Mouse (Mus musculus) kidney, embryonic 15.5 days (tissue): Measurements from ENCODE around the gene Rec114. TPM values are rescaled to one million over a fixed set of nuclear protein-coding genes. Genes with fewer than 3 reads are reported as not detected.

Experiments
- ATAC-seq: fragments of 200-750 bp; cut with Nextera tagmentation; replicated peaks from 2 replicates; pipeline ENCODE4 v1.8.0; 2017; ENCODE audit warnings: moderate TSS enrichment; ENCODE audit not compliant: low FRiP score
- H3K27ac ChIP-seq: fragments of 300-500 bp; sonication (generic); 2 replicates; pipeline ENCODE4 v1.5.1; 2015; ENCODE audit warnings: mild to moderate bottlenecking, inconsistent platforms
- H3K27me3 ChIP-seq: fragments of 300-500 bp; sonication (generic); 2 replicates; pipeline ENCODE4 v1.6.1; 2015; ENCODE audit warnings: inconsistent platforms
- H3K36me3 ChIP-seq: fragments of 300-500 bp; sonication (generic); 2 replicates; pipeline ENCODE4 v1.6.1; 2015; ENCODE audit warnings: inconsistent platforms
- H3K4me1 ChIP-seq: fragments of 300-500 bp; sonication (generic); 2 replicates; pipeline ENCODE4 v1.6.1; 2015; ENCODE audit warnings: inconsistent platforms
- H3K4me2 ChIP-seq: fragments of 300-500 bp; sonication (generic); 2 replicates; pipeline ENCODE4 v1.6.1; 2015; ENCODE audit warnings: moderate library complexity, mild to moderate bottlenecking, inconsistent platforms
- H3K4me3 ChIP-seq: fragments of 300-500 bp; sonication (generic); replicated peaks from 2 replicates; pipeline ENCODE4 v1.5.1; 2015; ENCODE audit warnings: mild to moderate bottlenecking, inconsistent platforms
- H3K9ac ChIP-seq: fragments of 300-500 bp; sonication (generic); 2 replicates; pipeline ENCODE4 v1.6.1; 2015; ENCODE audit warnings: mild to moderate bottlenecking, inconsistent platforms
- H3K9me3 ChIP-seq: fragments of 300-500 bp; sonication (generic); replicated peaks from 2 replicates; pipeline ENCODE4 v1.6.1; 2016; ENCODE audit warnings: inconsistent platforms
- WGBS: fragments of 180-500 bp; shearing (Covaris S2); methylation state at CpG from one replicate; pipeline ENCODE4 v1.1.7; 2015; ENCODE audit warnings: mixed read lengths; 5-methylcytosine and 5-hydroxymethylcytosine counted together
- polyA plus RNA-seq: library from polyadenylated mRNA; unstranded; fragments of >200 nt; fragmentation: Nextera tagmentation; extraction: Ambion mirVana; gene quantifications from 2 replicates; pipeline ENCODE4 v1.2.1, GENCODE M21; 2015

Rec114 gene
- polyA plus RNA-seq, 1 experiment from 2014 or later = 2.5 TPM

GRCm38 (mm10) chr9:58675371-58675770 is 68.4 kb downstream of the Rec114 start:
- H3K4me2 ChIP-seq = no peak overlapping the region
- no peak for ATAC-seq
- WGBS = 26% methylated on average over 6 of the region's 6 CpGs
- no peak overlapping the region for H3K4me3 ChIP-seq
- H3K27me3 ChIP-seq = no peaks in the 10 kb centered on the region
- 0 out of 2 replicates have a peak, but pooled peaks cover 3% of the 10 kb centered on the region for H3K9me3 ChIP-seq
- H3K36me3 ChIP-seq = no peaks in the 10 kb centered on the region
- no peak overlapping the region for H3K27ac ChIP-seq
- H3K4me1 ChIP-seq = 0 out of 2 replicates have a peak, but pooled peaks cover 12% of the 10 kb centered on the region
- no peak overlapping the region for H3K9ac ChIP-seq

- Histone ChIP-seq H3K27me3 (no peaks in the 10 kb centered on the region), H3K4me2 (no peak overlapping the region), H3K4me1 (0 out of 2 replicates have a peak, but pooled peaks cover 12% of the 10 kb centered on the region), H3K9me3 (0 out of 2 replicates have a peak, but pooled peaks cover 3% of the 10 kb centered on the region), H3K36me3 (no peaks in the 10 kb centered on the region), H3K27ac (no peak overlapping the region), H3K4me3 (no peak overlapping the region), H3K9ac (no peak overlapping the region)
- no peak for ATAC-seq
- 73% methylated on average over 11 of the region's 11 CpGs for WGBS
These were observed 69.0 kb downstream of the Rec114 start for GRCm38 (mm10) chr9:58674736-58675135.

- no peaks in the 10 kb centered on the region for H3K9me3 ChIP-seq
- no peak overlapping the region for H3K4me3 ChIP-seq
- no peaks in the 10 kb centered on the region for H3K36me3 ChIP-seq
- no peak overlapping the region for H3K4me2 ChIP-seq
- H3K27ac ChIP-seq = no peak overlapping the region
- no peak overlapping the region for H3K9ac ChIP-seq
- 31% methylated on average over 4 of the region's 4 CpGs for WGBS
- no peaks in the 10 kb centered on the region for H3K27me3 ChIP-seq
- H3K4me1 ChIP-seq = 0 out of 2 replicates have a peak, but pooled peaks cover 12% of the 10 kb centered on the region
- ATAC-seq = no peak
These were observed 71.3 kb downstream of the Rec114 start for GRCm38 (mm10) chr9:58672474-58672873.

GRCm38 (mm10) chr9:58669819-58670218 is 73.9 kb downstream of the Rec114 start:
- ATAC-seq = no peak
- no peak overlapping the region for H3K4me3 ChIP-seq
- no peak overlapping the region for H3K9ac ChIP-seq
- no peak overlapping the region for H3K4me2 ChIP-seq
- H3K9me3 ChIP-seq = no peaks in the 10 kb centered on the region
- 0 out of 2 replicates have a peak, but pooled peaks cover 13% of the 10 kb centered on the region for H3K4me1 ChIP-seq
- H3K36me3 ChIP-seq = peaks cover 6% of the 10 kb centered on the region; the same call in 1 of the 2 replicates
- WGBS = 92% methylated on average over 6 of the region's 6 CpGs
- no peak overlapping the region for H3K27ac ChIP-seq
- no peaks in the 10 kb centered on the region for H3K27me3 ChIP-seq

GRCm38 (mm10) chr9:58669071-58669470 is 74.7 kb downstream of the Rec114 start:
- Histone ChIP-seq H3K4me3 (no peak overlapping the region), H3K9ac (no peak overlapping the region), H3K27ac (no peak overlapping the region), H3K27me3 (no peaks in the 10 kb centered on the region), H3K9me3 (no peaks in the 10 kb centered on the region), H3K4me1 (0 out of 2 replicates have a peak, but pooled peaks cover 10% of the 10 kb centered on the region), H3K4me2 (no peak overlapping the region), H3K36me3 (peaks cover 11% of the 10 kb centered on the region; the same call in 1 of the 2 replicates)
- no peak for ATAC-seq
- 67% methylated on average over 3 of the region's 3 CpGs for WGBS

- Histone ChIP-seq H3K4me2 (no peak overlapping the region), H3K4me1 (0 out of 2 replicates have a peak, but pooled peaks cover 10% of the 10 kb centered on the region), H3K36me3 (peaks cover 12% of the 10 kb centered on the region; the same call in 1 of the 2 replicates), H3K4me3 (no peak overlapping the region), H3K9ac (no peak overlapping the region), H3K27me3 (no peaks in the 10 kb centered on the region), H3K9me3 (no peaks in the 10 kb centered on the region), H3K27ac (no peak overlapping the region)
- 91% methylated on average over 3 of the region's 3 CpGs for WGBS
- ATAC-seq = no peak
These were observed 75.6 kb downstream of the Rec114 start for GRCm38 (mm10) chr9:58668171-58668570.

- Histone ChIP-seq H3K4me3 (no peak overlapping the region), H3K9ac (no peak overlapping the region), H3K27me3 (no peaks in the 10 kb centered on the region), H3K9me3 (no peaks in the 10 kb centered on the region), H3K27ac (no peak overlapping the region), H3K4me1 (0 out of 2 replicates have a peak, but pooled peaks cover 4% of the 10 kb centered on the region), H3K36me3 (peaks cover 20% of the 10 kb centered on the region), H3K4me2 (no peak overlapping the region)
- WGBS = 36% methylated on average over 9 of the region's 9 CpGs
- no peak for ATAC-seq
These were observed 76.5 kb downstream of the Rec114 start for GRCm38 (mm10) chr9:58667244-58667643.

- no peak for ATAC-seq
- Histone ChIP-seq H3K27ac (no peak overlapping the region), H3K4me1 (0 out of 2 replicates have a peak, but pooled peaks cover 4% of the 10 kb centered on the region), H3K4me2 (no peak overlapping the region), H3K27me3 (no peaks in the 10 kb centered on the region), H3K4me3 (no peak overlapping the region), H3K9ac (no peak overlapping the region), H3K9me3 (no peaks in the 10 kb centered on the region), H3K36me3 (peaks cover 27% of the 10 kb centered on the region)
- 58% methylated on average over 9 of the region's 9 CpGs for WGBS
These were observed 77.6 kb downstream of the Rec114 start for GRCm38 (mm10) chr9:58666191-58666590.

- H3K4me2 ChIP-seq = no peak overlapping the region
- no peak overlapping the region for H3K9ac ChIP-seq
- peaks cover 32% of the 10 kb centered on the region for H3K36me3 ChIP-seq
- H3K4me1 ChIP-seq = 0 out of 2 replicates have a peak, but pooled peaks cover 4% of the 10 kb centered on the region
- no peak for ATAC-seq
- H3K9me3 ChIP-seq = no peaks in the 10 kb centered on the region
- no peak overlapping the region for H3K4me3 ChIP-seq
- WGBS = 83% methylated on average over 9 of the region's 9 CpGs
- H3K27ac ChIP-seq = no peak overlapping the region
- no peaks in the 10 kb centered on the region for H3K27me3 ChIP-seq
These were observed 78.3 kb downstream of the Rec114 start for GRCm38 (mm10) chr9:58665492-58665891.

- H3K27ac ChIP-seq = no peak overlapping the region
These were observed 81.0 kb downstream of the Rec114 start for GRCm38 (mm10) chr9:58662791-58663190.

GRCm38 (mm10) chr9:58662007-58662406 is 81.8 kb downstream of the Rec114 start:
- no peak for ATAC-seq
- WGBS = 85% methylated on average over 4 of the region's 4 CpGs
- no peaks in the 10 kb centered on the region for H3K9me3 ChIP-seq
- no peak overlapping the region for H3K9ac ChIP-seq
- no peaks in the 10 kb centered on the region for H3K27me3 ChIP-seq
- H3K27ac ChIP-seq = no peak overlapping the region
- H3K4me2 ChIP-seq = no peak overlapping the region
- peaks cover 63% of the 10 kb centered on the region for H3K36me3 ChIP-seq
- 0 out of 2 replicates have a peak, but pooled peaks cover under 1% of the 10 kb centered on the region for H3K4me1 ChIP-seq
- H3K4me3 ChIP-seq = no peak overlapping the region

More at GRCm38 (mm10) chr9:58662791-58663190, 81.0 kb downstream of the Rec114 start:
- Histone ChIP-seq H3K4me2 (no peak overlapping the region), H3K4me1 (0 out of 2 replicates have a peak, but pooled peaks cover 4% of the 10 kb centered on the region), H3K4me3 (no peak overlapping the region), H3K36me3 (peaks cover 55% of the 10 kb centered on the region), H3K9ac (no peak overlapping the region), H3K9me3 (no peaks in the 10 kb centered on the region), H3K27me3 (no peaks in the 10 kb centered on the region)
- 93% methylated on average over 3 of the region's 3 CpGs for WGBS
- no peak for ATAC-seq

- no peak overlapping the region for H3K9ac ChIP-seq
- H3K4me1 ChIP-seq = no peaks in the 10 kb centered on the region
- no peak overlapping the region for H3K4me2 ChIP-seq
- 89% methylated on average over 3 of the region's 3 CpGs for WGBS
- H3K9me3 ChIP-seq = no peaks in the 10 kb centered on the region
- H3K4me3 ChIP-seq = no peak overlapping the region
- no peak for ATAC-seq
- H3K27ac ChIP-seq = no peak overlapping the region
- H3K36me3 ChIP-seq = peaks cover 71% of the 10 kb centered on the region
- no peaks in the 10 kb centered on the region for H3K27me3 ChIP-seq
These were observed 83.1 kb downstream of the Rec114 start for GRCm38 (mm10) chr9:58660673-58661072.

- H3K9me3 ChIP-seq = no peaks in the 10 kb centered on the region
- peaks cover 65% of the 10 kb centered on the region for H3K36me3 ChIP-seq
- H3K9ac ChIP-seq = no peak overlapping the region
- WGBS = 86% methylated on average over 9 of the region's 9 CpGs
- no peaks in the 10 kb centered on the region for H3K27me3 ChIP-seq
- no peak overlapping the region for H3K4me3 ChIP-seq
- H3K4me1 ChIP-seq = no peaks in the 10 kb centered on the region
- no peak overlapping the region for H3K27ac ChIP-seq
- peak; percentile 36; the same call in 1 of the 2 replicates for ATAC-seq
- H3K4me2 ChIP-seq = no peak overlapping the region
These were observed 83.8 kb downstream of the Rec114 start for GRCm38 (mm10) chr9:58659989-58660388.
